Mouse (Mus musculus): ENCODE data around the gene Tmem59l. TPM values are rescaled to one million over a fixed set of nuclear protein-coding genes. Genes with fewer than 3 reads are reported as not detected.

The Tmem59l gene
- polyA plus RNA-seq (2014; fragmentation: Illumina TruSeq; extraction: RNeasy Lipid Tissue Mini Kit (QIAGEN cat#74804); ENCODE audit: low read depth, low replicate concordance): not detected

DNA sequence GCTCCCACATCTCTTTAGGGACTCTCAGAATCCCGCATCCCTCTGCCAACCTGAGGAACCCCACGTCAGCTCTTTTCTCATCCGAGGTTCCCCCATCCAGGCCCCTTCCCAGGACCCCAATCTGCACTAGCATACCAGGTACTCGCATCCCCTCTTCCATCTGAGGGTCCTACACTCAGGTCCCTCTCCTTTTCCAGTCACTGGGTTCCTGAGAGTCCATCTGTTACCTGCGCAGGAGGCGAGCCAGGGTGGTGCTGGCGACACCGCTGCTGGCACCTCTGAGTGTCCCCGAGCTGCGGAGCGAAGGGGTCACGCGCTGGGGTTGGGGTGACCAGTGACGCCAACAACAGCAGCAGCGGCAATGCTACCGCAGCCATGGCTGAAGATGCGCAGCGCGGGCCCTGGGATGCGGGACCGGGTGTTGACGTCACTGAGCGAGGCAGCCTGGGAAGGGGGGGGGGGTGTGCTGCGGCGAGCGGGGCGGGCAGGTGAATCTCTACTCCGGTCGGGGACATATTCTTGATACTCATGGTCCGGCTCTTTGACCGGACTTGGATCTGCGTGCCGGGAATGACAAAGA, at the start of gene Tmem59l:
Gene Tmem59l (minus strand): TSS at position 418 of the 580 bp plus-strand sequence.

DNA sequence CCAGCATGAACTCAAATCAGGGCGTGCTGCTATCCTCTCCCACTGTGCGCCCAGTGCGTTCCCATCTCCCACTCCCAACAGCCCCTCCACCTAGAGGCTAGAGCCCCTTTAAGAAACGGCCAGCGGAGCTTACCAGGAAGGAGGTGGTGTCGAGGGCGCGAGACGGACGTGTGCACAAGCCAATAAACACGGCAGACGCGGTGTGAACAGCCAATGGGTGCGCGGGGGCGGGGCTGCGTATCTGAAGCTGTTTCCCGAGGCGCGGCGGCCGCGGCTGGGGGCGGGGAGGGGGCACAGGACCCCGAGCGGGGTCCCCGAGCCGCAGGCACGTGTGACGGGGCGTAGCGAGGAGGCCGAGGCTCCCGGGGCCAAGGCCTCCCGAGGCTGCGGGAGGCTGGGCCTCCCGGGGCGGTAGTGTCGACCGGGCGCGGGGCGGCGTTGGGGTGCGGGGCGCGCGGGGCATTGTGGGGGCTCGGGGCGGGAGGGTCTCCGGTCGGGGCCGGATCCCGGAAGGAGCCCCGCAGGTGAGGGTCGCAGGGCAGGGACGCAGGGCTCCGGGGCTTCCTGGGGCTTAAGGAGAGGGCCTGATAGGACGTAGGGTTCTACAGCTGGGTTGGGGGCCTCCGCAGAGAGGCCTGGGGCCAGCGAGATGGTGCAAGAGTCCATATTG, 40.5 kb upstream of the Tmem59l start, which contains the start of the genes Fkbp8 and Kxd1:
Gene Fkbp8 (plus strand): TSS at position 213 of the 670 bp plus-strand sequence.
Gene Kxd1 (minus strand): TSS at position 445 of the 670 bp plus-strand sequence.

DNA sequence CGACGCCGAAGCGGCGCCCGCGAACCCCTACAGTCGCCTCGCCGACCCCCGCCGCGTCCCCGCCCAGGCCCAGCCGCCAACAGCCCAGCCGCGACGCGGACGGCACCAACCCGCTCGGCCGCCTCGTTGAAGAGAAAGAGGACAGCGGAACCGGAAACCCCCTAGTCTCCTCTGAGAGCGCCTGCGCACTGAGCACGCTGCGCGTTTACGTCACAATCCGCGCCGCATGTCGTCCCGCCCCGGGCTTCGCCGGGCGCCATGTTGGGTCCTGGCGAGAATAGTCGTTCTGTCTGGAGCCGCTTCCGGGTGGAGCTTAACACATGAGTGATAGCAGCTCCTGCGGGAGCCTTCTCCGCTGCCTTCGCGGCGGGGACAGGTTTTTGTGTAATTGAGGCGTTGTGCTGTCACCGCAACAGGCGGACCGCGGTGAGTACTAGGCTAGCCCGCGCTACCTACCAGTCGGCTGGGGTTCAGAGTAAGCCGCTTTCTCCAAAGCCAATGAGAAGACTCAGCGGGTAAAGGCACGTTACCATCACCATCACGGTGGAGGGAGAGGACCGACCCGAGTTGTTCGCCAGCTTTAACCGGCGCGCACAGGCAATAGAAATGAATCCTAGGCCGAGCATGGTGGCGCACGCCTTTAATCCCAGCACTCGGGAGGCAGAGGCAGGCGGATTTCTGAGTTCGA, 23.2 kb upstream of the Tmem59l start, which contains the start of gene Uba52:
Gene Uba52 (minus strand): TSS at position 574 of the 688 bp plus-strand sequence.

DNA sequence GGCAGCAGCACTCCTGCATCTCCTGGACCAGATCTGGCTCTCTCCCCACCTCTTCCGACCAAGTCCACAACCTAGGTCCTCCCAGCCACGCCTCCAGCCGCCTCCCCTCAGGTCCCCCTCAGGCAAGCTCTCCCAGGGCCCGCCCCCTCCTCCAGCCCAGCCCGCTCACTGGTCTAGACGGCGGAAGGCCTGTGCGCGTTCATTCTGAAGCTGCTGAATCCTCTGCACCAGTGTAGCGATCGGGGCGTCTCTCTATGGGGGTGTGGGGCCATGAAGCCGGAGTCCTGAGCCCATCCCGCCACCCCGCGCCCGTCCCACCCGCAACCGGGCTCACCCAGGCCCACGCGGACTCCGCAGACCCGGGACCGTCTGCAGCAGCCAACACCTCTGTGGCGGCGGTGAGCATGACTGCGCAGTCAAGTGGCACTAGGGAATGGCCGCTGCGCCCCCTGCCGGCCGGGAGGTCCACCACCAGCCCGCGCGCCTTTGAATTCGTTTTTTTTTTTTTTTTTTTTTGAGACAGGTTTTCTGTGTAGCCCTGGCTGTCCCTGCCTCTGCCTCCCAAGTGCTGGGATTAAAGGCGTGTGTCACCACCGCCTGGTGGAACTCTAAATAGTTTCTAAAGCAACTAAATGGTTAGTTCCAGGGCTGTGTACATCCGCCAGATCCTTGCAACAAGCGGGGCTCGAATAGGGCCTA, 19.3 kb upstream of the Tmem59l start, which contains the start of gene Rex1bd:
Gene Rex1bd (minus strand): TSS at position 425 of the 699 bp plus-strand sequence.

DNA sequence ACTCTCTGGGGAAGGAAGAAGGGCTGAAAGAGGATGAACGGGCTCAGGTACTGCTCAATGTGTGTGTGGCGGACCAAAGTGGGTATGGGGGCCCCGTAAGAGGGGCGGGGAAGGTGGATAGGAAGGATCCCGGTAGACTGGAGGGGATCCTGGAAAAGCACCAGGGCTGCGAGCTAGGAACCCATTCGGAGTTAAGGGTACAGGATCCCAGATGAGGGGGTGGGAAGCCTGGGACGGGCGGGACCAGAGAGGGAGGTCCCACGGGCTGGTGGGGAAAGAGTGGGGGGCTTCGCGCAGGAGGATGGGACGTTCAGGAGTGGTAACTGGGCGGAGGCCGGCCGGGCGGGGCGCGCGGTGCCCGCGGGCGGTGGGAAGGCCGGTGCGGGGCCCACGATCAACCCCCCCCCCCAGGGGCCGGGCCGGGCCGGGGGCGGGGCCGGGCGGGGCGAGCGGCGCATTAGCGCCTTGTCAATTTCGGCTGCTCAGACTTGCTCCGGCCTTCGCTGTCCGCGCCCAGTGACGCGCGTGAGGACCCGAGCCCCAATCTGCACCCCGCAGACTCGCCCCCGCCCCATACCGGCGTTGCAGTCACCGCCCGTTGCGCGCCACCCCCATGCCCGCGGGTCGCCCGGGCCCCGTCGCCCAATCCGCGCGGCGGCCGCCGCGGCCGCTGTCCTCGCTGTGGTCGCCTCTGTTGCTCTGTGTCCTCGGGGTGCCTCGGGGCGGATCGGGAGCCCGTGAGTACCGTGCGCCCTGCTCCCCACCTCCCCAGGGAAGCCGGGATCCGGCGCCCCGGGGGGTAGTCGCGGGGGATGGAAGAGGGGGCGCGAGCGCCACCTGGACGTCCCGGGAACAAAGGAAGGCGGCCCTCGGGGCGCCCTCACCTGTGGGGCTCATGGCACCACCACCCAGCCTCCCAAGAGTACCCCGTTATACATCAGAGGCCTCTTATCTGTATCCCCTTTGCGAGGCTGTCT, 5.8 kb upstream of the Tmem59l start, which contains the start of gene Crlf1:
Gene Crlf1 (plus strand): TSS at position 495 of the 977 bp plus-strand sequence.

DNA sequence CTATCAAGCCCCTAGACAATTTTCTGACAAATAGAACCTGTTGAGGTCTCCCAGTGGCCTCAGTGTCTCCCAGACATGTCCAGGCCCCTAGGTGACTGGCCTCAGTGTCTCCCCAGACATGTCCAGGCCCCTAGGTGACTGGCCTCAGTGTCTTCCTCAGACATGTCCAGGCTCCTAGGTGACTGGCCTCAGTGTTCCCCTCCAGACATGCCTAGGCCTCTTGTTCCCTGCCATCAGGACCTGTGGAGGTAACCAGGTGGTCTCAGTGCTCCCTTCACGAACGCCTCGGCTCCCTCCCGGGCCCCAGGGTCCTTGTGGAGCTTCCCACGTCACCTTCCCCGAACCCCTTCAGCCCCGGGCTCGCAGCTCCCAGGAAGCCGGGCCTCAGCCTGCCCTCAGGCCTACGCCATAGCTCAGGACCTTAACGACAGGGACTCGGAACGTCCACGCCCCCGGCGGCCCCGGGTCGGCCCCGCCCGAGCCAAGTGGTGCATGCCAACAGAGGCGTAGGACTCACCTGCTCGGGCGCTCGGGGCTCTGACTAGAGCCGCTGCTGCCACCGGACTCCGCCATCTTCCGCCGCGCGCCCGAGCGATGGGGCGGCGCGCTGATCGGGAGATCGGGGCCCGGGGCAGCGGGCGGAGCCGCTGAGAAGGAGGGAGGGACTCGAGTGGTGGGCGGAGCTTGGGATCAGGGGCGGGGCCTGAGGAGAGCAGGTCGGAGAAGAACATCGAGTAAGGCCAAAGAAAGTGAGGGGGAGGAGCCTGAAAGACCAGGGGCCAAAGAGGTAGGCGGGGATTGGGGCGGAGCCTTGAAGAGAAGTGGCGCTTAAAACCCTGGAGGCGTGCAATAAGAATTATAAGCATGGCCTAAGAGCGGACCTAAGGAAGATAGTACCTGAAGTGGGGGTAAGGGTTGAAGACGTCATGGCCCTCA, 10.6 kb downstream of the Tmem59l start, which contains the start of gene Klhl26:
Gene Klhl26 (minus strand): TSS at position 636 of the 936 bp plus-strand sequence.

DNA sequence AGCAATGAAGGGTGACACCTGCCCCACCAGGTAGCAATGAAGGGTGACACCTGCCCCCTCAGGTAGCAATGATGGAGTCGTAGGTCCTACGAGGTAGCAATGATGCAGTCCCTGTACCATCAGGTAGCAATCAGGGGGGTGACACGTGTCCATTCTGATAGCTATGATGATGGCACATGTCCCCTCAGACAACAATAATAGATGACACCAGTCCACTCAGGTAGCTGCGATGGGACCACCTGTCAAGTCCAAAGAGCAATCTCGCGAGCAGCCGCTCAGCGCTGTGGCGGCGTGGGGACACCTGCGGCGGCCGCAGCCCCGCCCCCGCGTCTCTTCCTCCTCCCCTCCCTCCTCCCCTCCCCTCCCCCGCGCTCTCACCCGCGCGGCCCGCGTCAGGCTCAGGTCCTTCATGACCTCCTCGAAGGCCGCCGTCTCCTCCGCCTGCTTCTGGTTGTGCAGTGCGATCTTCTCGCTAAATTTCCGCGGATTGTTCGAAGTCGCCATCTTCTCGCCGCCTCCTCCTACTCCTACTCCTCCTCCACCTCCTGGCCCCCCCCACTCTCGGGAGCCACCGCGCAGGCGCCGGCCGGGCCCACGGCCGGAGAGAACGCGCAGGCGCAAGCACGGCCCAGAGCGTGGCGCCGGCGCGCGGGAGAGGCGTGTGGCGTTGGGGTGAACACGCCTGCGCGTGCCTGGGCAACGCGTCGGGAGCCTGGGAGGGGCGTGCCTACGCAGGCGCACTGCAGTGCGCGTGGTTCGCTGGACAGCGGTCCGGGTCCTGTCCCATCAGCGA, 47.9 kb downstream of the Tmem59l start, which contains the start of gene Crtc1:
Gene Crtc1 (minus strand): TSS at position 525 of the 793 bp plus-strand sequence.

Other genes with a start within 250 kb of the Tmem59l start
- not detected for gene Homer3, start 204.5 kb downstream of the Tmem59l start, polyA plus RNA-seq (2014; fragmentation: Illumina TruSeq; extraction: RNeasy Lipid Tissue Mini Kit (QIAGEN cat#74804); ENCODE audit: low read depth, low replicate concordance)
- 3.4 TPM for gene Ddx49, start 184.9 kb downstream of the Tmem59l start, polyA plus RNA-seq (2014; fragmentation: Illumina TruSeq; extraction: RNeasy Lipid Tissue Mini Kit (QIAGEN cat#74804); ENCODE audit: low read depth, low replicate concordance)
- gene Cope, start 184.8 kb downstream of the Tmem59l start, polyA plus RNA-seq (2014; fragmentation: Illumina TruSeq; extraction: RNeasy Lipid Tissue Mini Kit (QIAGEN cat#74804); ENCODE audit: low read depth, low replicate concordance): 4.9 TPM
- not detected for gene Cers1, start 171.6 kb downstream of the Tmem59l start, polyA plus RNA-seq (2014; fragmentation: Illumina TruSeq; extraction: RNeasy Lipid Tissue Mini Kit (QIAGEN cat#74804); ENCODE audit: low read depth, low replicate concordance)
- not detected for gene Gdf1, start 157.5 kb downstream of the Tmem59l start, polyA plus RNA-seq (2014; fragmentation: Illumina TruSeq; extraction: RNeasy Lipid Tissue Mini Kit (QIAGEN cat#74804); ENCODE audit: low read depth, low replicate concordance)
- 2.4 TPM for gene Upf1, start 134.1 kb downstream of the Tmem59l start, polyA plus RNA-seq (2014; fragmentation: Illumina TruSeq; extraction: RNeasy Lipid Tissue Mini Kit (QIAGEN cat#74804); ENCODE audit: low read depth, low replicate concordance)
- gene Comp, start 113.8 kb downstream of the Tmem59l start, polyA plus RNA-seq (2014; fragmentation: Illumina TruSeq; extraction: RNeasy Lipid Tissue Mini Kit (QIAGEN cat#74804); ENCODE audit: low read depth, low replicate concordance): not detected
- 0.74 TPM for gene Crtc1, start 47.8 kb downstream of the Tmem59l start, polyA plus RNA-seq (2014; fragmentation: Illumina TruSeq; extraction: RNeasy Lipid Tissue Mini Kit (QIAGEN cat#74804); ENCODE audit: low read depth, low replicate concordance)
- gene Klhl26, start 10.4 kb downstream of the Tmem59l start, polyA plus RNA-seq (2014; fragmentation: Illumina TruSeq; extraction: RNeasy Lipid Tissue Mini Kit (QIAGEN cat#74804); ENCODE audit: low read depth, low replicate concordance): 1.5 TPM
- gene Crlf1, start 5.8 kb upstream of the Tmem59l start, polyA plus RNA-seq (2014; fragmentation: Illumina TruSeq; extraction: RNeasy Lipid Tissue Mini Kit (QIAGEN cat#74804); ENCODE audit: low read depth, low replicate concordance): not detected
- 2.4 TPM for gene Rex1bd, start 19.4 kb upstream of the Tmem59l start, polyA plus RNA-seq (2014; fragmentation: Illumina TruSeq; extraction: RNeasy Lipid Tissue Mini Kit (QIAGEN cat#74804); ENCODE audit: low read depth, low replicate concordance)
- 13.6 TPM for gene Uba52, start 23.4 kb upstream of the Tmem59l start, polyA plus RNA-seq (2014; fragmentation: Illumina TruSeq; extraction: RNeasy Lipid Tissue Mini Kit (QIAGEN cat#74804); ENCODE audit: low read depth, low replicate concordance)
- 10.3 TPM for gene Fkbp8, start 40.4 kb upstream of the Tmem59l start, polyA plus RNA-seq (2014; fragmentation: Illumina TruSeq; extraction: RNeasy Lipid Tissue Mini Kit (QIAGEN cat#74804); ENCODE audit: low read depth, low replicate concordance)
- gene Kxd1, start 40.6 kb upstream of the Tmem59l start, polyA plus RNA-seq (2014; fragmentation: Illumina TruSeq; extraction: RNeasy Lipid Tissue Mini Kit (QIAGEN cat#74804); ENCODE audit: low read depth, low replicate concordance): 11.4 TPM
- 2.1 TPM for gene Ell, start 52.1 kb upstream of the Tmem59l start, polyA plus RNA-seq (2014; fragmentation: Illumina TruSeq; extraction: RNeasy Lipid Tissue Mini Kit (QIAGEN cat#74804); ENCODE audit: low read depth, low replicate concordance)
- not detected for gene Isyna1, start 107.0 kb upstream of the Tmem59l start, polyA plus RNA-seq (2014; fragmentation: Illumina TruSeq; extraction: RNeasy Lipid Tissue Mini Kit (QIAGEN cat#74804); ENCODE audit: low read depth, low replicate concordance)
- gene Ssbp4, start 121.5 kb upstream of the Tmem59l start, polyA plus RNA-seq (2014; fragmentation: Illumina TruSeq; extraction: RNeasy Lipid Tissue Mini Kit (QIAGEN cat#74804); ENCODE audit: low read depth, low replicate concordance): not detected
- gene Lrrc25, start 128.8 kb upstream of the Tmem59l start, polyA plus RNA-seq (2014; fragmentation: Illumina TruSeq; extraction: RNeasy Lipid Tissue Mini Kit (QIAGEN cat#74804); ENCODE audit: low read depth, low replicate concordance): 0.85 TPM
- gene Gdf15, start 145.1 kb upstream of the Tmem59l start, polyA plus RNA-seq (2014; fragmentation: Illumina TruSeq; extraction: RNeasy Lipid Tissue Mini Kit (QIAGEN cat#74804); ENCODE audit: low read depth, low replicate concordance): not detected
- gene Pgpep1, start 173.0 kb upstream of the Tmem59l start, polyA plus RNA-seq (2014; fragmentation: Illumina TruSeq; extraction: RNeasy Lipid Tissue Mini Kit (QIAGEN cat#74804); ENCODE audit: low read depth, low replicate concordance): 17.3 TPM
- 0.61 TPM for gene Lsm4, start 185.9 kb upstream of the Tmem59l start, polyA plus RNA-seq (2014; fragmentation: Illumina TruSeq; extraction: RNeasy Lipid Tissue Mini Kit (QIAGEN cat#74804); ENCODE audit: low read depth, low replicate concordance)
- 8.1 TPM for gene Jund, start 211.6 kb upstream of the Tmem59l start, polyA plus RNA-seq (2014; fragmentation: Illumina TruSeq; extraction: RNeasy Lipid Tissue Mini Kit (QIAGEN cat#74804); ENCODE audit: low read depth, low replicate concordance)
- gene Iqcn, start 216.1 kb upstream of the Tmem59l start, polyA plus RNA-seq (2014; fragmentation: Illumina TruSeq; extraction: RNeasy Lipid Tissue Mini Kit (QIAGEN cat#74804); ENCODE audit: low read depth, low replicate concordance): not detected
- gene Gm3336, start 231.2 kb upstream of the Tmem59l start, polyA plus RNA-seq (2014; fragmentation: Illumina TruSeq; extraction: RNeasy Lipid Tissue Mini Kit (QIAGEN cat#74804); ENCODE audit: low read depth, low replicate concordance): not detected
- gene Pde4c, start 236.4 kb upstream of the Tmem59l start, polyA plus RNA-seq (2014; fragmentation: Illumina TruSeq; extraction: RNeasy Lipid Tissue Mini Kit (QIAGEN cat#74804); ENCODE audit: low read depth, low replicate concordance): 1.1 TPM